Mouse (Mus musculus): Measurements from ENCODE around the gene Tmco4.

DNA sequence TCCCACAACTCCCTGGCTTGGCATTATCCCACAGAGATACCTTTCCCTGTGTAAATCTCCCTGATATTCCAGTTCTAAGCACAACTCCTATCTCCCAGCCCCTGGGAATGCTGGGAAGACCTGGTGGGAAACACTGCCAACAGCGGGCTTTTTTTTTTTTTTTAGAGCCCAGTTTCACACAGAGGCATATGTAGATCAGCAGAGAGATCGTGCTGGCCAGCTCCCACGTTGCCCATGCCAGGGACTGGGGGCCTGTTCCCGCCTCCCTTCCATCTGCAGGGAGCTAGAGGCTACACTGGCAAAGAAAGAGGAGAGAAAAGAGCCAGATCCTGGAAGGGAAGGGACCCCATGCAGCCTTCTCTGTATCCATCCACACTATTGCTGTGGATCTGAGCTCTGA is 95.6 kb downstream of the Tmco4 start:
- TF ChIP-seq CTCF (IDR thresholded peaks at IDR 0.05; ENCODE audit: low read depth) (no peak), EP300 (IDR thresholded peaks at IDR 0.05; ENCODE audit: low read depth) (no peak)

Data from liver, postnatal 0 days (tissue).